Mouse (Mus musculus) ES-Bruce4 (cell line): ENCODE results near the gene Ptprg.

Source experiments
- CTCF ChIP-seq: IDR thresholded peaks from one replicate; pipeline ENCODE4 v1.8.1; 2011; ENCODE audit warnings: low read depth, low read length
- EP300 ChIP-seq: IDR thresholded peaks from 2 replicates; pipeline ENCODE4 v1.6.1; 2011; ENCODE audit warnings: low read depth, low read length; ENCODE audit not compliant: insufficient read depth
- POLR2A ChIP-seq: IDR thresholded peaks from one replicate; pipeline ENCODE4 v1.8.1; 2011; ENCODE audit warnings: low read length; ENCODE audit not compliant: insufficient read depth

DNA sequence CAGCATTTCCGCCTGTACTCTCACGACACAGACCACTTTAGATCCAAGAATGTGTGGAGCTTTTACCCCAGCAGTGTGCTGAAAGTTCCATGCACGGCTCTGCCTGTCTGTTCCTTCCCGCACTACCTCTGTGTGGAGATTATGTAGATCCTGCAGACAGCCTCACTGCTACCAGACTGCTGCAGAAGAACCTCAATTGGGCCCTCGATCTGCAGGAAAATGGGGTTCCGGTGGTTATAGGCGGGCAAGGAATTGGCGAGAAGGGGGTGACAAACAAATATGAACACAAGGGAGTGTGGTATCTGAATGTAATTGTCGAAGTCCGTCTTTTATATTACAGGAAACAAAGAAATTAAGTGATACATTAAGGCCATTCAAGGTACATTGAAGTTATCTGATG, 410.5 kb downstream of the Ptprg start:
- TF ChIP-seq CTCF (no peak), POLR2A (no peak), EP300 (no peak)
